8 mouse cellular contexts compared by ENCODE assay signal in genomic region chrX:101429142-101429949, GRCm38 (mm10). TPM values are rescaled to one million over a fixed set of nuclear protein-coding genes. Genes with fewer than 3 reads are reported as not detected.
A peak's percentile ranks its signal among the peaks of the same experiment; 100 is the strongest.
DNase-seq lines count a peak whose midpoint lies in the region; ATAC-seq lines count a peak whose summit lies in the region.

Gene Nono (plus strand): TSS chrX:101429318.

- H3K4me3 ChIP-seq in hindbrain, embryonic 14.5 days (replicated peaks; ENCODE audit: low read length), result peak within 1 kb of the TSS; percentile 64

- no peaks in the 10 kb centered on the region for H3K27me3 ChIP-seq in hindbrain, embryonic 14.5 days (ENCODE audit: control insufficient read depth, insufficient read depth, low read length)

- no peaks in the 10 kb centered on the region for H3K9me3 ChIP-seq in hindbrain, embryonic 14.5 days (ENCODE audit: control insufficient read depth, low read length)

- peak within 1 kb of the TSS; percentile 66 for H3K4me2 ChIP-seq in hindbrain, embryonic 14.5 days (replicated peaks)

- peak within 1 kb of the TSS; percentile 83 for H3K9ac ChIP-seq in hindbrain, embryonic 14.5 days

- H3K4me1 ChIP-seq in hindbrain, embryonic 14.5 days (replicated peaks; ENCODE audit: control insufficient read depth, insufficient read depth, low read length), result peaks cover 13% of the 10 kb centered on the region

- WGBS in hindbrain, embryonic 14.5 days, result 26% methylated on average over 51 of the region's 51 CpGs

- peak within 1 kb of the TSS; percentile 95 for H3K27ac ChIP-seq in hindbrain, embryonic 14.5 days

- ATAC-seq in hindbrain, embryonic 14.5 days (ENCODE audit: low FRiP score), result peak; percentile 97

- DNase-seq in R1 (ENCODE audit: low read depth, low spot score), result peak; percentile 99
- peak; percentile 78 to 89 for DNase-seq in cerebellum, postnatal 25 days
- DNase-seq in frontal cortex, postnatal 25 days (ENCODE audit: low spot score in 2 of 2), result peak; percentile 44 to 65
- peak; percentile 92 for DNase-seq in hindbrain, embryonic 14.5 days (ENCODE audit: low spot score)
- DNase-seq in layer of hippocampus, postnatal 36 days, result peak; percentile 82 to 83
- peak; percentile 93 for DNase-seq in lung, postnatal 36 days
- peak; percentile 99 for DNase-seq in retina, postnatal 1 day
- DNase-seq in urinary bladder, adult 18-20 months (ENCODE audit: low spot score in 2 of 2), result peak; percentile 52 to 72

- H3K36me3 ChIP-seq in hindbrain, embryonic 14.5 days (replicated peaks; ENCODE audit: control insufficient read depth, insufficient read depth), result peaks cover 10% of the 10 kb centered on the region

RNA-seq across cellular contexts. Expression of gene Nono, which starts in this region (rescaled TPM):
- polyA plus RNA-seq in hindbrain, embryonic 14.5 days (2014; fragmentation: Nextera tagmentation; extraction: Ambion mirVana), result 256 and 283 TPM in 2 replicates
- 100 to 1,000 TPM; 135 to 149 TPM for total RNA-seq in layer of hippocampus, postnatal 36 days (2021)

Comparison
In these comparisons a context has a peak if more than half of its experiments do, and no peak if none do; other contexts are left out.
1. Peak in every context shown above with its lines: DNase-seq, ATAC-seq, H3K4me3 ChIP-seq and H3K27ac ChIP-seq.